Mouse (Mus musculus) ES-Bruce4 (cell line): ENCODE measurements at regions not wholly inside any gene's neighbourhood (a gene's known extent, or its start where the extent isn't known, plus 50 kb on each side); places are given as distances from the start of the nearest gene placed in this dataset.

Source experiments
- CTCF ChIP-seq: IDR thresholded peaks from one replicate; pipeline ENCODE4 v1.8.1; 2011; ENCODE audit warnings: low read depth, low read length
- EP300 ChIP-seq: IDR thresholded peaks from 2 replicates; pipeline ENCODE4 v1.6.1; 2011; ENCODE audit warnings: low read depth, low read length; ENCODE audit not compliant: insufficient read depth
- POLR2A ChIP-seq: IDR thresholded peaks from one replicate; pipeline ENCODE4 v1.8.1; 2011; ENCODE audit warnings: low read length; ENCODE audit not compliant: insufficient read depth

DNA sequence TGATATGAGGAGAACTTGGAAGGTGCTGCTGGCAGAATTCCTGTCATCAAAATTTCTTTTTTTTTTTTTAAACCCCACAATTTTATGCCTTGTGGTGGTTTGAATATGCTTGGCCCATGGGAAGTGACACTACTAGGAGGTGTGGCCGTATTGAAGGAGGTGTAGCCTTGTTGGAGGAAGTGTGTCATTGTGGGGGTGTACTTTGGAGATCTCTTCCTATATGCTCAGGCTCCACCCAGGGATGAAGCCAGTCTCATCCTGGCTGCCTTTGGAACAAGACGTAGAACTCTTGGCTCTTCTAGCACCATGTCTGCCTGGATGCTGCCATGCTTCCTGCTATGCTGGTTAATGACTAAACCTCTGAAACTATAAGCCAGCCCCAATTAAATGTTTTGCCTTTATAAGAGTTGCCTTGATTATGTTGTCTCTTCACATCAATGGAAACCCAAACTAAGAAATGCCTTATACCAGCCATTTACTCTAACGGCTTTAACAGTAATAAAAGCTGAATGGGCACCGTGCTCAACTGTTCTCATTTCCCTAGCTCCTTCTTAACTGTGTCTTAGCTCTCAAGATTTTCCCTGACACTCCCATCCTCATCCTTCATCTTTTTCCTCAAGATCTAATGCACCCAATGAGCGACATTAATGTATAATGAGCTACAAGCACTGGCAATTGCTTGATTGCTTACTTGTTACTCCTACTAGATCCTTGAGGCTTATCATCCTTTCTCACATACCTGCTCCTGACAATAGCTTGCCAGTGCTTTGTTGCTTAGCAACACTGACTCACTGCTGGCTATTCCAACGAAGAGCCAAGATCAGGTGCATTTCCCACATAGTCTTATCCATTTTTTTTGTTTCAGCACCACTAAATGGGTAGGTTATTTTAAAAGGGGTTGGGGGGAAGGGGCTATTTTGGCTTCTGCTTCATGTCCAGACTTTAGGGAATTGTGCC is 61.7 kb upstream of the Hspb3 start:
- TF ChIP-seq POLR2A (no peak), CTCF (no peak), EP300 (no peak)
